Mouse (Mus musculus): ENCODE data around the gene Gabarapl2. TPM values are rescaled to one million over a fixed set of nuclear protein-coding genes. Genes with fewer than 3 reads are reported as not detected.

The Gabarapl2 gene
- polyA plus RNA-seq, 1 experiment: 66.4 TPM

DNA sequence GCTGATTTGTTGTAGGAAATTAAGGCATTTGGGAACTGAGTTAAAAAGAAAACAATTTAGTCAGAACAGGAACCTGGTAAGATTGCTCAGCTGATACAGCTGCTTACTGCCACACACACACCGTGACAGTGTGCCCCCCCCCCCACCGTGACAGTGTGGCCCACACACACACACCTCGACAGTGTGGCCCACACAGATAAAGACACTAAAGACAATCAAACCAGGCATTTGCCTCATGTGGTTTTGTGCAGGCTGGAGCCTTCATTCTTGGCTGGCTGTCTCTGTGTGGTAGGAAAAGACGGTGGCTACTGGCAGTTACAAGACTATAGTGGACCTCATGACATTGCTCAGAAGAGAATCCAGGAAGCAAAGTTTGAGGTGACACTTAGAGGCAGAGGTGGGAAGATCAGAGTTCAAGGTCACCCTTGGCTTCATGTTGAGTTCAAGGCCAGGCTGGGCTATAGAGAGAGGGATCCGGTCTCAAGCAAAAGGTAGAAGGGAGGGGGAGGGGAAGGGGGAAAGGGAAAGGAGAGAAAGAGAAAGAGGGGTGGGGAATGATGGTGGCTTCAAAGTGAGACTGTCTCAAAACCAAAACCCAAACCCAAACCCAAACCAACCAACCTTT is 26.9 kb downstream of the Gabarapl2 start:
- Histone ChIP-seq H3K36me3 (ENCODE audit: control insufficient read depth, insufficient read depth, low read length, poor library complexity, severe bottlenecking) (peaks cover 28% of the 10 kb centered on the region), H3K9ac (ENCODE audit: low read depth, poor library complexity, severe bottlenecking) (no peak overlapping the region), H3K27me3 (ENCODE audit: control insufficient read depth, insufficient read depth, low read length, poor library complexity, severe bottlenecking) (no peaks in the 10 kb centered on the region), H3K27ac (ENCODE audit: insufficient read depth, low read length) (peak overlapping the region; percentile 14; the same call in 1 of the 2 replicates), H3K9me3 (replicated peaks; ENCODE audit: control insufficient read depth, insufficient read depth, low read length, poor library complexity, severe bottlenecking) (no peaks in the 10 kb centered on the region), H3K4me1 (ENCODE audit: control insufficient read depth, insufficient read depth, low read length) (peaks cover 2% of the 10 kb centered on the region), H3K4me3 (ENCODE audit: low read depth, low read length) (no peak overlapping the region)
- no peak for TF ChIP-seq EP300 (IDR thresholded peaks at IDR 0.05; ENCODE audit: insufficient read depth, low read depth, low read length)
- TF ChIP-seq CTCF (IDR thresholded peaks at IDR 0.05; ENCODE audit: low read depth, low read length): no peak
- no peak for TF ChIP-seq POLR2A (IDR thresholded peaks at IDR 0.05; ENCODE audit: insufficient read depth, low read length)

DNA sequence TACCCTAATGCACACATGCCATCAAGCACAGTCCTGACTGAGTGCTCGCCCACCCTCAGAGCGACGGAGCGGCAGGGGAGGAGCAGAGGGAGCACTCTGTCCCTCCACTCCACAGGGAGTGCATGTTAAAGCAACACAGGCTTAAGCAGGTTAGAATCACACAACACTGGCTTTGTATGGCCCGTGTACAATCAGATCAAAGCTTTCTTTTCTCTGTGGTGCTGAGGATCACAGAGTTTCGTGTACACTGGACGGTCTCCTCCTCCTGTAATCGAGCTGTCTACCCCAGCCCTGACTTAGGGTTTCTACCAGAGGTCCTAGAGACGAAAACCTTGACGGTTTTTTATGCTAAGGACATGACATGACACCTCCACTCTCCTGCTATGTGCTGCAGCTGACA is 28.0 kb downstream of the Gabarapl2 start:
- Histone ChIP-seq H3K27me3 (ENCODE audit: control insufficient read depth, insufficient read depth, low read length, poor library complexity, severe bottlenecking) (no peaks in the 10 kb centered on the region), H3K36me3 (ENCODE audit: control insufficient read depth, insufficient read depth, low read length, poor library complexity, severe bottlenecking) (peaks cover 28% of the 10 kb centered on the region), H3K4me3 (ENCODE audit: low read depth, low read length) (no peak overlapping the region), H3K9me3 (replicated peaks; ENCODE audit: control insufficient read depth, insufficient read depth, low read length, poor library complexity, severe bottlenecking) (no peaks in the 10 kb centered on the region; the same call in 1 of the 2 replicates), H3K9ac (ENCODE audit: low read depth, poor library complexity, severe bottlenecking) (no peak overlapping the region), H3K27ac (ENCODE audit: insufficient read depth, low read length) (no peak overlapping the region), H3K4me1 (ENCODE audit: control insufficient read depth, insufficient read depth, low read length) (no peaks in the 10 kb centered on the region)
- TF ChIP-seq CTCF (IDR thresholded peaks at IDR 0.05; ENCODE audit: low read depth, low read length) (no peak), EP300 (IDR thresholded peaks at IDR 0.05; ENCODE audit: insufficient read depth, low read depth, low read length) (no peak)

DNA sequence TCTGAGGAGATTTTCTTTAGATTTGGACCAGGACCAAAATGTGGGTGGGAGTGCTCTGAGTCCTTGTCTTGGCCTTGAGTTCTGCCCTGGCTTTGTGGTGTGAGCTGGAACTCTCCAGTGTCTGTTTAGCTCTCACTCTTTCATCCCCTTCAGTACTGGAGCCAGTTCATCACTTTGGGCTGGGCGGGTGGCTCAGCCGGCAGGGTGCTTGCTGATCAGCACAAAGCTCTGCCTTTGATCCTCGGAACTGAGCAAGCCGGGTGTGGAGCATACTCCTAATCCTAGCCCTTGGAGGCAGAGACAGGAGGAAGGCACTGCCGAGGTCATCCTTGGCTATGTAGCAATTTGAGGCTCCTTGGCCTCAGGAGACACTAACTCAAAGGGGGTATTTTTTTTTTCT is 28.5 kb downstream of the Gabarapl2 start:
- no peak overlapping the region for H3K27ac ChIP-seq (ENCODE audit: insufficient read depth, low read length)
- H3K9ac ChIP-seq (ENCODE audit: low read depth, poor library complexity, severe bottlenecking): no peak overlapping the region
- no peaks in the 10 kb centered on the region for H3K4me1 ChIP-seq (ENCODE audit: control insufficient read depth, insufficient read depth, low read length)
- TF ChIP-seq EP300 (IDR thresholded peaks at IDR 0.05; ENCODE audit: insufficient read depth, low read depth, low read length) (no peak), POLR2A (IDR thresholded peaks at IDR 0.05; ENCODE audit: insufficient read depth, low read length) (no peak), CTCF (IDR thresholded peaks at IDR 0.05; ENCODE audit: low read depth, low read length) (no peak)
- no peak overlapping the region for H3K4me3 ChIP-seq (ENCODE audit: low read depth, low read length)
- peaks cover 28% of the 10 kb centered on the region for H3K36me3 ChIP-seq (ENCODE audit: control insufficient read depth, insufficient read depth, low read length, poor library complexity, severe bottlenecking)
- H3K27me3 ChIP-seq (ENCODE audit: control insufficient read depth, insufficient read depth, low read length, poor library complexity, severe bottlenecking): no peaks in the 10 kb centered on the region
- H3K9me3 ChIP-seq (replicated peaks; ENCODE audit: control insufficient read depth, insufficient read depth, low read length, poor library complexity, severe bottlenecking): peaks cover under 1% of the 10 kb centered on the region; the same call in 1 of the 2 replicates

DNA sequence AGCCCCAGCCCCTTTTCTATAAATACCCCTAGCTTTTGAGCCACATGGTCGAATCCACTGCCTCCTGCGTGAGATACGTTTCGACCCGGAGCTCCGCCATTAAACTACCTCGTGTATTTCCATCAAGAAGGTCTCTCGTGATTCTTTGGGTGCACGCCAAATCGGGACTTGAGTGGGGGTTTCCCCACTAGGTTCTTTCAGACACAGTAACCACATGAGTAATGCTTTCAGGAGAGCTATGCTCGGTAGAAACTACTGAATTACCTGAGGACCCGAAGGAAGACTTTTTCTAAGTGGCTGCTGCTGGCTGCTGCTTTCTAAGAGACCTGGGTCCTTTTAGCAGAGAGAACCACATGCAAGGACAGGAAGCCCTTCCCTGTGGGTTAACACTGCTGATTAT is 33.6 kb downstream of the Gabarapl2 start:
- H3K27me3 ChIP-seq (ENCODE audit: control insufficient read depth, insufficient read depth, low read length, poor library complexity, severe bottlenecking): no peaks in the 10 kb centered on the region
- peaks cover 13% of the 10 kb centered on the region for H3K9me3 ChIP-seq (replicated peaks; ENCODE audit: control insufficient read depth, insufficient read depth, low read length, poor library complexity, severe bottlenecking)
- H3K4me1 ChIP-seq (ENCODE audit: control insufficient read depth, insufficient read depth, low read length): no peaks in the 10 kb centered on the region
- peaks cover 57% of the 10 kb centered on the region for H3K36me3 ChIP-seq (ENCODE audit: control insufficient read depth, insufficient read depth, low read length, poor library complexity, severe bottlenecking)
- TF ChIP-seq EP300 (IDR thresholded peaks at IDR 0.05; ENCODE audit: insufficient read depth, low read depth, low read length) (no peak), POLR2A (IDR thresholded peaks at IDR 0.05; ENCODE audit: insufficient read depth, low read length) (no peak), CTCF (IDR thresholded peaks at IDR 0.05; ENCODE audit: low read depth, low read length) (no peak)
- H3K27ac ChIP-seq (ENCODE audit: insufficient read depth, low read length): no peak overlapping the region
- H3K4me3 ChIP-seq (ENCODE audit: low read depth, low read length): no peak overlapping the region
- H3K9ac ChIP-seq (ENCODE audit: low read depth, poor library complexity, severe bottlenecking): no peak overlapping the region

DNA sequence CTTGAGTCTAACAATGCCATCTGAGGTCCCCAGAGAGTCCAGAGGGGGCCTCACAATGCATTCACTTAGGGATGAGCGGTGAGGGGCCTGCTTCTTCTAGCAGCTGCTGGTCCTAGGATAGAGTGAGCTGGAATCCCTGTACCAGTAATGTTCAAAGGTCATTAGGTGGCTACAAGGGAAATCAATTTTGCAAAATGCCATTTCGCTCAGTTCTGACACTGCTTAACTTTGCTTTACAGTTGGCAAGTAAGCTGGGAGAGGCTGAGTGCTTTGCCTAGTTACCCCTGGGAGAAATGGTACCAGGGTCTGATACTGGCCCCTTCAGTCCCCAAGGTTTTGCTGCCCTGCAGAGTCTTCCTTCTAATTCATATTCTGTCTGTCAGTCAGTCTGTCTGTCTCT is 35.2 kb downstream of the Gabarapl2 start:
- Histone ChIP-seq H3K4me3 (ENCODE audit: low read depth, low read length) (no peak overlapping the region), H3K9me3 (replicated peaks; ENCODE audit: control insufficient read depth, insufficient read depth, low read length, poor library complexity, severe bottlenecking) (peaks cover 13% of the 10 kb centered on the region), H3K27ac (ENCODE audit: insufficient read depth, low read length) (no peak overlapping the region), H3K9ac (ENCODE audit: low read depth, poor library complexity, severe bottlenecking) (no peak overlapping the region), H3K36me3 (ENCODE audit: control insufficient read depth, insufficient read depth, low read length, poor library complexity, severe bottlenecking) (peaks cover 68% of the 10 kb centered on the region), H3K27me3 (ENCODE audit: control insufficient read depth, insufficient read depth, low read length, poor library complexity, severe bottlenecking) (no peaks in the 10 kb centered on the region), H3K4me1 (ENCODE audit: control insufficient read depth, insufficient read depth, low read length) (no peaks in the 10 kb centered on the region)
- no peak for TF ChIP-seq EP300 (IDR thresholded peaks at IDR 0.05; ENCODE audit: insufficient read depth, low read depth, low read length)
- TF ChIP-seq POLR2A (IDR thresholded peaks at IDR 0.05; ENCODE audit: insufficient read depth, low read length): no peak
- no peak for TF ChIP-seq CTCF (IDR thresholded peaks at IDR 0.05; ENCODE audit: low read depth, low read length)

DNA sequence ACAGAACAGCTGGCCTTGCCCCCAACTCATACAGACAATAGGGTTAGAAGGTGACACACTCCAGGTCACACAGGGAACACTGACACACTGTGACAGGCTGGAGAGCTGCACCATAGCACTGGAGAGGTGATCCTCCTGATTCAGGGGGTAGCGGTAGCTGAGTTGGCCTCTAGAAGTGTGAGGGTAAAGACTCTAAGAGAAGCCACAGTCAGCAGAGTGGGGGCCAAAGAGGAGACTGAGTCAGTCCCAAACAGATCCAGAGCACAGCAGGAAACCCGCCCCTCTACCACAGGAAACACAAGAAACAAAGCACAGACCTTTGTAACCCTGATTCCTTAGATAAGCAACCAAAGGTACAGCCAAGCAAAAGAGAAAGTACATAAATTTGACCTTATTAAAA is 35.8 kb downstream of the Gabarapl2 start:
- no peak overlapping the region for H3K4me3 ChIP-seq (ENCODE audit: low read depth, low read length)
- H3K36me3 ChIP-seq (ENCODE audit: control insufficient read depth, insufficient read depth, low read length, poor library complexity, severe bottlenecking): peaks cover 71% of the 10 kb centered on the region
- H3K9ac ChIP-seq (ENCODE audit: low read depth, poor library complexity, severe bottlenecking): no peak overlapping the region
- H3K27me3 ChIP-seq (ENCODE audit: control insufficient read depth, insufficient read depth, low read length, poor library complexity, severe bottlenecking): no peaks in the 10 kb centered on the region
- no peak overlapping the region for H3K27ac ChIP-seq (ENCODE audit: insufficient read depth, low read length)
- H3K9me3 ChIP-seq (replicated peaks; ENCODE audit: control insufficient read depth, insufficient read depth, low read length, poor library complexity, severe bottlenecking): peaks cover 13% of the 10 kb centered on the region
- no peaks in the 10 kb centered on the region for H3K4me1 ChIP-seq (ENCODE audit: control insufficient read depth, insufficient read depth, low read length)
- TF ChIP-seq POLR2A (IDR thresholded peaks at IDR 0.05; ENCODE audit: insufficient read depth, low read length) (no peak), EP300 (IDR thresholded peaks at IDR 0.05; ENCODE audit: insufficient read depth, low read depth, low read length) (no peak), CTCF (IDR thresholded peaks at IDR 0.05; ENCODE audit: low read depth, low read length) (no peak)

All from ES-Bruce4 (cell line).